Mouse (Mus musculus) MEL (cell line): Measurements from ENCODE around the gene Imp4. TPM values are rescaled to one million over a fixed set of nuclear protein-coding genes. Genes with fewer than 3 reads are reported as not detected.

ENCODE experiments used
- DNase-seq: peaks from one replicate; pipeline ENCODE4 v3.0.0; 2011; ENCODE audit warnings: low read depth, low spot score
- H3K27ac ChIP-seq: 2 replicates; pipeline ENCODE4 v1.5.1; 2012; ENCODE audit warnings: low read depth, mild to moderate bottlenecking, control low read depth, low read length, moderate library complexity; ENCODE audit not compliant: control insufficient read depth
- H3K27me3 ChIP-seq, 2 experiments: fragments of 150-350 bp in 1 of 2; sonication (generic) in 1 of 2; 2 replicates each; pipeline ENCODE4 v1.6.1; 2012; ENCODE audit warnings: low read length in 2 of 2, mild to moderate bottlenecking in 2 of 2, improper control_type of control experiment in 1 of 2, moderate library complexity in 1 of 2; ENCODE audit not compliant: insufficient read depth in 2 of 2, control insufficient read depth in 1 of 2
- H3K36me3 ChIP-seq, 2 experiments: 2 replicates each; pipeline ENCODE4 v1.6.1; 2012 to 2014; ENCODE audit warnings: low read length in 2 of 2, improper control_type of control experiment in 1 of 2, inconsistent platforms in 1 of 2, mild to moderate bottlenecking in 1 of 2; ENCODE audit not compliant: insufficient read depth in 2 of 2, control insufficient read depth in 1 of 2
- H3K4me1 ChIP-seq, 2 experiments: fragments of 150-350 bp in 1 of 2; sonication (generic) in 1 of 2; 2 replicates each; pipeline ENCODE4 v1.6.1; 2012; ENCODE audit warnings: low read length in 2 of 2, improper control_type of control experiment in 1 of 2, mild to moderate bottlenecking in 1 of 2; ENCODE audit not compliant: insufficient read depth in 2 of 2, control insufficient read depth in 1 of 2
- H3K4me3 ChIP-seq, 2 experiments: fragments of 150-350 bp in 1 of 2; sonication (generic) in 1 of 2; 2 replicates each; pipeline ENCODE4 v1.5.1; 2012; ENCODE audit warnings: low read depth in 2 of 2, low read length in 2 of 2, mild to moderate bottlenecking in 2 of 2, moderate library complexity in 2 of 2, control low read depth in 1 of 2, improper control_type of control experiment in 1 of 2; ENCODE audit not compliant: control insufficient read depth in 1 of 2, insufficient read depth in 1 of 2
- H3K79me2 ChIP-seq: 2 replicates; pipeline ENCODE4 v1.6.1; 2012; ENCODE audit warnings: mild to moderate bottlenecking, low read length, moderate library complexity; ENCODE audit not compliant: control insufficient read depth, poor library complexity, insufficient read depth
- H3K9ac ChIP-seq: 2 replicates; pipeline ENCODE4 v1.6.1; 2012; ENCODE audit warnings: low read depth, mild to moderate bottlenecking, control low read depth, low read length, moderate library complexity; ENCODE audit not compliant: control insufficient read depth, poor library complexity, severe bottlenecking
- H3K9me3 ChIP-seq: fragments of 150-350 bp; sonication (generic); replicated peaks from 2 replicates; pipeline ENCODE4 v1.6.1; 2012; ENCODE audit warnings: mild to moderate bottlenecking, low read length, improper control_type of control experiment, moderate library complexity; ENCODE audit not compliant: insufficient read depth
- CHD1 ChIP-seq: IDR thresholded peaks from 2 replicates; pipeline ENCODE4 v1.6.1; 2012; ENCODE audit warnings: low read depth, mild to moderate bottlenecking, inconsistent platforms, low read length, improper control_type of control experiment
- CHD2 ChIP-seq: IDR thresholded peaks from 2 replicates; pipeline ENCODE4 v1.6.1; 2011; ENCODE audit warnings: low read length, improper control_type of control experiment
- E2F4 ChIP-seq: IDR thresholded peaks from 2 replicates; pipeline ENCODE4 v1.6.1; 2011; ENCODE audit warnings: low read depth, low read length, improper control_type of control experiment, borderline replicate concordance
- ELF1 ChIP-seq: IDR thresholded peaks from 2 replicates; pipeline ENCODE4 v1.6.1; 2014; ENCODE audit warnings: low read depth, mild to moderate bottlenecking, inconsistent platforms, low read length, improper control_type of control experiment, moderate library complexity
- EP300 ChIP-seq, 2 experiments: IDR thresholded peaks; 2 replicates each; pipeline ENCODE4 v1.6.1; 2011; ENCODE audit warnings: improper control_type of control experiment in 2 of 2, low read length in 2 of 2, low read depth in 1 of 2, mild to moderate bottlenecking in 1 of 2
- GATA1 ChIP-seq: IDR thresholded peaks from 2 replicates; pipeline ENCODE4 v1.6.1; 2011; ENCODE audit warnings: low read depth, low read length, improper control_type of control experiment
- HCFC1 ChIP-seq: IDR thresholded peaks from 2 replicates; pipeline ENCODE4 v1.6.1; 2012; ENCODE audit warnings: low read depth, mild to moderate bottlenecking, inconsistent platforms, low read length, improper control_type of control experiment, moderate library complexity
- JUND ChIP-seq: IDR thresholded peaks from 2 replicates; pipeline ENCODE4 v1.6.1; 2011; ENCODE audit warnings: low read depth, mild to moderate bottlenecking, improper control_type of control experiment, low read length
- KAT2A ChIP-seq: conservative IDR thresholded peaks from 2 replicates; pipeline ENCODE4 v1.6.1; 2012; ENCODE audit warnings: low read depth, low read length, improper control_type of control experiment, inconsistent platforms
- MAFK ChIP-seq: IDR thresholded peaks from 2 replicates; pipeline ENCODE4 v1.6.1; 2011; ENCODE audit warnings: low read depth, mild to moderate bottlenecking, low read length, improper control_type of control experiment, borderline replicate concordance
- MAX ChIP-seq: IDR thresholded peaks from 2 replicates; pipeline ENCODE4 v1.6.1; 2011; ENCODE audit warnings: low read length, improper control_type of control experiment
- MAZ ChIP-seq: IDR thresholded peaks from 2 replicates; pipeline ENCODE4 v1.6.1; 2012; ENCODE audit warnings: low read depth, mild to moderate bottlenecking, inconsistent platforms, low read length, improper control_type of control experiment
- MXI1 ChIP-seq: IDR thresholded peaks from 2 replicates; pipeline ENCODE4 v1.6.1; 2011; ENCODE audit warnings: mild to moderate bottlenecking, low read depth, low read length, improper control_type of control experiment
- NELFE ChIP-seq: IDR thresholded peaks from 2 replicates; pipeline ENCODE4 v1.6.1; 2011; ENCODE audit warnings: low read depth, low read length, improper control_type of control experiment
- POLR2A ChIP-seq, 2 experiments: IDR thresholded peaks; 2 replicates each; pipeline ENCODE4 v1.6.1; 2011 to 2012; ENCODE audit warnings: low read length in 2 of 2, mild to moderate bottlenecking in 2 of 2, control low read depth in 1 of 2, improper control_type of control experiment in 1 of 2, low read depth in 1 of 2, moderate library complexity in 1 of 2; ENCODE audit not compliant: control insufficient read depth in 1 of 2, insufficient read depth in 1 of 2, poor library complexity in 1 of 2
- POLR2AphosphoS2 ChIP-seq: IDR thresholded peaks from 2 replicates; pipeline ENCODE4 v1.6.1; 2011; ENCODE audit warnings: low read length, improper control_type of control experiment
- POLR2AphosphoS5 ChIP-seq: IDR thresholded peaks from 2 replicates; pipeline ENCODE4 v1.6.1; 2012; ENCODE audit warnings: low read depth, borderline replicate concordance, mild to moderate bottlenecking, inconsistent platforms, low read length, moderate library complexity, mixed read lengths
- RAD21 ChIP-seq: IDR thresholded peaks from 2 replicates; pipeline ENCODE4 v1.6.1; 2011; ENCODE audit warnings: mild to moderate bottlenecking, low read depth, low read length, improper control_type of control experiment
- RCOR1 ChIP-seq: IDR thresholded peaks from 2 replicates; pipeline ENCODE4 v1.6.1; 2012; ENCODE audit warnings: low read depth, mild to moderate bottlenecking, inconsistent platforms, low read length, improper control_type of control experiment
- SIN3A ChIP-seq: IDR thresholded peaks from 2 replicates; pipeline ENCODE4 v1.6.1; 2012; ENCODE audit warnings: low read length, improper control_type of control experiment, inconsistent platforms
- TBP ChIP-seq: IDR thresholded peaks from 2 replicates; pipeline ENCODE4 v1.8.0; 2011; ENCODE audit warnings: low read depth, low read length, improper control_type of control experiment
- TCF12 ChIP-seq: IDR thresholded peaks from 2 replicates; pipeline ENCODE4 v1.6.1; 2014; ENCODE audit warnings: low read depth, mild to moderate bottlenecking, inconsistent platforms, low read length, improper control_type of control experiment, moderate library complexity
- USF1 ChIP-seq: IDR thresholded peaks from 2 replicates; pipeline ENCODE4 v1.6.1; 2014; ENCODE audit warnings: low read depth, mild to moderate bottlenecking, inconsistent platforms, low read length, improper control_type of control experiment, moderate library complexity
- USF2 ChIP-seq, 2 experiments: IDR thresholded peaks; 2 replicates each; pipeline ENCODE4 v1.6.1; 2011 to 2012; ENCODE audit warnings: improper control_type of control experiment in 2 of 2, low read length in 2 of 2, borderline replicate concordance in 1 of 2, inconsistent platforms in 1 of 2, low read depth in 1 of 2, mild to moderate bottlenecking in 1 of 2; ENCODE audit not compliant: insufficient read depth in 1 of 2
- ZC3H11A ChIP-seq: IDR thresholded peaks from 2 replicates; pipeline ENCODE4 v1.6.1; 2012; ENCODE audit warnings: low read depth, mild to moderate bottlenecking, inconsistent platforms, low read length, improper control_type of control experiment
- ZKSCAN1 ChIP-seq: IDR thresholded peaks from 2 replicates; pipeline ENCODE4 v1.6.1; 2012; ENCODE audit warnings: low read depth, mild to moderate bottlenecking, inconsistent platforms, low read length, improper control_type of control experiment, moderate library complexity
- ZMIZ1 ChIP-seq: IDR thresholded peaks from 2 replicates; pipeline ENCODE4 v1.6.1; 2012; ENCODE audit warnings: low read depth, mild to moderate bottlenecking, inconsistent platforms, low read length, improper control_type of control experiment, moderate library complexity
- ZNF384 ChIP-seq: IDR thresholded peaks from 2 replicates; pipeline ENCODE4 v1.6.1; 2012; ENCODE audit warnings: low read depth, mild to moderate bottlenecking, inconsistent platforms, low read length, improper control_type of control experiment
- polyA plus RNA-seq, 2 experiments: library from polyadenylated mRNA; stranded (reverse) in 1 of 2; unstranded in 1 of 2; fragments of >175 nt in 1 of 2; fragments of >200 nt in 1 of 2; gene quantifications; 2 replicates each; pipeline versions ENCODE4 v1.2.1 to v1.2.4; 2012; ENCODE audit warnings: low replicate concordance in 2 of 2, low read depth in 1 of 2; ENCODE audit not compliant: insufficient read length in 2 of 2, insufficient read depth in 1 of 2, missing spikeins in 1 of 2
- total RNA-seq: library from RNA; depleted of rRNA; stranded (reverse); fragments of 300-350 nt; gene quantifications from 2 replicates; pipeline ENCODE4 v1.2.3, GENCODE M21; 2012

Gene Imp4
- total and polyA plus RNA-seq, 3 experiments = 57.8 to 204 (median 125) TPM

DNA sequence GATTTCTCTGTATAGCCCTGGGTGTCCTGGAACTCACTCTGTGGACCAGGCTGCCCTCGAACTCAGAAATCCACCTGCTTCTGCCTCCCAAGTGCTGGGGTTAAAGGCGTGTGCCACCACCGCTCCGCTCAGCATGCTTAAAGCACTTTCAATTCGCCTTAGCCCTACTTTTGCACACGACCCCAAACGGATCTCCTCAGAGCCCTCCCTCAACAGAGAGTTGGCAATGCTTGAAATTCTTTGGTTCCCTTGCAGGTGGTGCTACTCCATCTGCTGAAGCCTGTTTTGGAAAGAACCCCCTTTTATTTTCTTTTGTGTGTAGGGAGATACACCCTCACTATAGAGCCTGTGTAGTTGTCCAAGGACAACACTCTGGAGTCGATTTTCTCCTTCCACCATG lies 18.8 kb downstream of the Imp4 start:
- H3K27ac ChIP-seq = no peak overlapping the region
- TF ChIP-seq USF2 (IDR thresholded peaks at IDR 0.05; ENCODE audit: borderline replicate concordance in 1 of 2, insufficient read depth in 1 of 2, low read depth in 1 of 2, low read length in 2 of 2) (no peak), ZC3H11A (no peak), ZNF384 (no peak), POLR2A (IDR thresholded peaks at IDR 0.05; ENCODE audit: control insufficient read depth in 1 of 2, insufficient read depth in 1 of 2, low read depth in 1 of 2, low read length in 2 of 2, poor library complexity in 1 of 2) (no peak), KAT2A (no peak), MAFK (no peak), ZKSCAN1 (no peak), ZMIZ1 (no peak), CHD1 (no peak), USF1 (no peak), POLR2AphosphoS5 (no peak), JUND (no peak), GATA1 (no peak), TCF12 (no peak), E2F4 (no peak), MXI1 (no peak), EP300 (IDR thresholded peaks at IDR 0.05; ENCODE audit: low read depth in 1 of 2, low read length in 2 of 2) (no peak), MAZ (no peak), RAD21 (no peak), ELF1 (no peak)
- H3K36me3 ChIP-seq = peaks cover 0 to 5% of the 10 kb centered on the region in 2 experiments; a peak in 2 of 4 replicates
- H3K4me1 ChIP-seq = peaks cover 2 to 6% of the 10 kb centered on the region in 2 experiments; a peak in 3 of 4 replicates
- no peak overlapping the region for H3K9ac ChIP-seq
- no peaks in the 10 kb centered on the region for H3K27me3 ChIP-seq
- H3K9me3 ChIP-seq = no peaks in the 10 kb centered on the region
- no peak overlapping the region for H3K4me3 ChIP-seq
- no peaks in the 10 kb centered on the region; the same call in 1 of the 2 replicates for H3K79me2 ChIP-seq
- no peak for DNase-seq

DNA sequence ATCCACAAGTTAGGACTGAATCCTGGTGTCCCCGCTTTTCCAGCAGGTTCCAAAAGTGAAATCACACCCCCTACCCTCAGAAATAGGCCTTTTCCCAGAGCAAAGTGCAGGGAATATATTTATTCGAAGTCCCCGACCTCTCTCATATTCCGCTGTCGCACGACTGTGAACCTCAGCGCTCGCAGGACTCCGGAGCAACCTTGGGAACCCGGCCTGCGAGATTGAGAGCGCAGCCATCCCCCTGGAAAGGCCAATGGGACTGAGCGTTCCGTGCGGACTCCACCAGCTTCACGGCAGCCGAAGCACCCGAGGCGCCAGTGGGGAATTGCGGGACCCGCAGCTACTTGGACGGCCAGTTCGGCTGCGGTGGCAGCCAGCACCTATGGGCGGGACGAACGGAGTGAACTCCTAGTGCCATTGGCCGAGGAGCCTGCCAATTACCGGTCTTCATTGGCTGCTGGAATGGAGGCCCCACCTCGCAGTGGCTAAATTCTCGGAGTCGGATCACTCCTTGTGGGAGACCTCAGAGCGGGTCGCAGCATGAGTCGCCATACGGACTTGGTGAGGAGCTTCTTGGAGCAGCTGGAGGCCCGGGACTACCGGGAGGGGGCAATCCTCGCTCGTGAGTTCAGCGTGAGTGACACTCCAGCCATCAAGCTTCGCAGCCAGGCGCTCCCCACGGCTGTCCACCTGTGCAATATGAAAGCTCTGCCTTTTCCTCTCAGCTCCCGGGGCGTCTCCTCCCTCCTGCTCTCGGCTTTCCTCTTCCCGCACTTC lies 19.8 kb downstream of the Imp4 start, which contains the start of gene Ptpn18:
TSS of gene Ptpn18 (plus strand) at position 479 of the 777 bp plus-strand sequence.
- no peaks in the 10 kb centered on the region for H3K27me3 ChIP-seq
- H3K4me3 ChIP-seq = peak within 1 kb of the TSS; percentile 64 to 90
- H3K9me3 ChIP-seq = no peaks in the 10 kb centered on the region
- no peak within 1 kb of the TSS for H3K27ac ChIP-seq
- DNase-seq = peak; percentile 93
- H3K4me1 ChIP-seq = peaks cover 2 to 8% of the 10 kb centered on the region in 2 experiments
- no peaks in the 10 kb centered on the region; the same call in 1 of the 2 replicates for H3K79me2 ChIP-seq
- H3K36me3 ChIP-seq = peaks cover 0 to 5% of the 10 kb centered on the region in 2 experiments; a peak in 2 of 4 replicates
- TF ChIP-seq TBP = peak; percentile 77
- TF ChIP-seq RCOR1 = no peak
- peak; percentile 15; the same call in 1 of the 2 replicates for TF ChIP-seq TCF12
- TF ChIP-seq POLR2AphosphoS2 = peak; percentile 67; the same call in 1 of the 2 replicates
- TF ChIP-seq MAFK = no peak
- peak; percentile 23; the same call in 1 of the 2 replicates for TF ChIP-seq MAX
- peak; percentile 63 for TF ChIP-seq NELFE
- TF ChIP-seq HCFC1 = peak; percentile 15
- peak; percentile 27; the same call in 1 of the 2 replicates for TF ChIP-seq SIN3A
- TF ChIP-seq CHD2 = peak; percentile 14; the same call in 1 of the 2 replicates
- peak; percentile 67 to 88; a peak in 3 of 4 replicates for TF ChIP-seq POLR2A (IDR thresholded peaks at IDR 0.05; ENCODE audit: control insufficient read depth in 1 of 2, insufficient read depth in 1 of 2, low read depth in 1 of 2, low read length in 2 of 2, poor library complexity in 1 of 2)
- TF ChIP-seq ZMIZ1 = peak; percentile 50; the same call in 1 of the 2 replicates
- no peak for TF ChIP-seq USF2 (IDR thresholded peaks at IDR 0.05; ENCODE audit: borderline replicate concordance in 1 of 2, insufficient read depth in 1 of 2, low read depth in 1 of 2, low read length in 2 of 2)
- peak within 1 kb of the TSS; percentile 83 for H3K9ac ChIP-seq
